Mouse (Mus musculus) spleen, adult 2 months (tissue): Measurements from ENCODE around the gene Akap8.

ENCODE experiments used
- CTCF ChIP-seq: fragments of 200-500 bp; IDR thresholded peaks from 2 replicates; pipeline ENCODE4 v1.5.1; 2011; ENCODE audit warnings: mild to moderate bottlenecking, inconsistent platforms; ENCODE audit not compliant: insufficient read depth, insufficient read length, insufficient replicate concordance; ENCODE audit errors: extremely low read depth
- POLR2A ChIP-seq: fragments of 200-500 bp; IDR thresholded peaks from 2 replicates; pipeline ENCODE4 v1.6.1; 2011; ENCODE audit warnings: low read depth, low read length, inconsistent platforms

GRCm38 (mm10) chr17:32356281-32356680 lies 35.2 kb upstream of the Akap8 start:
- TF ChIP-seq POLR2A (no peak), CTCF (no peak)
